Mouse (Mus musculus) megakaryocyte, embryonic 14.5 days (primary cell): ENCODE results near the gene Epb41.

ENCODE experiments used
- FLI1 ChIP-seq: IDR thresholded peaks from 2 replicates; pipeline ENCODE4 v1.6.1; 2012; ENCODE audit warnings: low read length, inconsistent platforms, mixed read lengths
- GATA1 ChIP-seq: IDR thresholded peaks from 3 replicates; pipeline ENCODE4 v1.6.1; 2012; ENCODE audit warnings: mixed read lengths, low read length, inconsistent platforms, borderline replicate concordance

DNA sequence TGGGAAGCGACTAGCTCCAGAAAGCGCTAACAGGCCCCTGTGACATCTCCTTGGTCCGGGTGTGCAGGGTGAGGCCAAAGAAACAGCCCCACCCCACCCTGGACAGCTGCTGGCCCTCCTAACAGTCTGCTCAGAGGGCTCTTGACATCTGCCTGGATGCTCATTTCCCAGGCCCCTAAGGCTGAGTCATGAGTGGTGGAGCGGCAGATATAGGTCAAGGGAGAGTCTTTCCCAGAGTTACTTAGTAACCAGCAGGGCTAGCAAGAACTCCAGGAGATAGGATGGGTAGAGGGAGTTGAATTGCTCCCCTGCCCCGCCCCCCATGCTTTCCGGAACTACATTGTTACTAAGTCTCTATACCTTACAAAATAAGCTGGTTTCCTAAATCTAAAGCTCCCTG is 18.0 kb upstream of the Epb41 start:
- TF ChIP-seq GATA1: no peak
- TF ChIP-seq FLI1: no peak
